Mouse (Mus musculus): ENCODE results near the gene Col13a1. TPM values are rescaled to one million over a fixed set of nuclear protein-coding genes. Genes with fewer than 3 reads are reported as not detected.

The Col13a1 gene
- polyA plus RNA-seq, 1 experiment from 2014 or later = 11.4 TPM

GRCm38 (mm10) chr10:61890294-61890693 is 88.6 kb downstream of the Col13a1 start:
- H3K9ac ChIP-seq = no peak overlapping the region
- H3K27ac ChIP-seq = no peak overlapping the region
- no peak for ATAC-seq (ENCODE audit: insufficient number of reproducible peaks, insufficient read depth, low FRiP score, low TSS enrichment, low read depth)
- no peaks in the 10 kb centered on the region for H3K27me3 ChIP-seq
- H3K4me2 ChIP-seq = no peak overlapping the region
- 93% methylated on average over 10 of the region's 10 CpGs for WGBS
- no peaks in the 10 kb centered on the region for H3K9me3 ChIP-seq
- H3K36me3 ChIP-seq = no peaks in the 10 kb centered on the region
- H3K4me3 ChIP-seq = no peak overlapping the region
- H3K4me1 ChIP-seq = peaks cover 36% of the 10 kb centered on the region

- Histone ChIP-seq H3K9ac (no peak overlapping the region), H3K9me3 (no peaks in the 10 kb centered on the region), H3K27me3 (peaks cover 6% of the 10 kb centered on the region; the same call in 1 of the 2 replicates), H3K4me2 (no peak overlapping the region), H3K4me3 (no peak overlapping the region), H3K4me1 (peaks cover 19% of the 10 kb centered on the region), H3K36me3 (no peaks in the 10 kb centered on the region), H3K27ac (no peak overlapping the region)
- no peak for ATAC-seq (ENCODE audit: insufficient number of reproducible peaks, insufficient read depth, low FRiP score, low TSS enrichment, low read depth)
- WGBS = 11% methylated on average over 4 of the region's 4 CpGs
Measured at GRCm38 (mm10) chr10:61879427-61879826, 99.5 kb downstream of the Col13a1 start.

GRCm38 (mm10) chr10:61877787-61878186 is 101.1 kb downstream of the Col13a1 start:
- no peak overlapping the region for H3K9ac ChIP-seq
- H3K9me3 ChIP-seq = no peaks in the 10 kb centered on the region
- peak; percentile 35; the same call in 1 of the 2 replicates for ATAC-seq (ENCODE audit: insufficient number of reproducible peaks, insufficient read depth, low FRiP score, low TSS enrichment, low read depth)
- 5% methylated on average over 6 of the region's 6 CpGs for WGBS
- no peak overlapping the region for H3K4me3 ChIP-seq
- H3K4me1 ChIP-seq = peaks cover 19% of the 10 kb centered on the region
- H3K27ac ChIP-seq = no peak overlapping the region
- peak overlapping the region; percentile 27 for H3K4me2 ChIP-seq
- H3K27me3 ChIP-seq = peaks cover 6% of the 10 kb centered on the region; the same call in 1 of the 2 replicates
- no peaks in the 10 kb centered on the region for H3K36me3 ChIP-seq

- 75% methylated on average over 3 of the region's 3 CpGs for WGBS
- no peaks in the 10 kb centered on the region for H3K9me3 ChIP-seq
- H3K9ac ChIP-seq = no peak overlapping the region
- H3K4me1 ChIP-seq = peaks cover 16% of the 10 kb centered on the region
- H3K4me3 ChIP-seq = no peak overlapping the region
- 0 out of 2 replicates have a peak, but pooled peaks cover 3% of the 10 kb centered on the region for H3K36me3 ChIP-seq
- no peaks in the 10 kb centered on the region for H3K27me3 ChIP-seq
- no peak overlapping the region for H3K27ac ChIP-seq
- H3K4me2 ChIP-seq = no peak overlapping the region
- ATAC-seq (ENCODE audit: insufficient number of reproducible peaks, insufficient read depth, low FRiP score, low TSS enrichment, low read depth) = no peak
Measured at GRCm38 (mm10) chr10:61869796-61870195, 109.1 kb downstream of the Col13a1 start.

GRCm38 (mm10) chr10:61866045-61866580 is 112.8 kb downstream of the Col13a1 start:
- 26% methylated on average over 11 of the region's 11 CpGs for WGBS
- peak; percentile 21; the same call in 1 of the 2 replicates for ATAC-seq (ENCODE audit: insufficient number of reproducible peaks, insufficient read depth, low FRiP score, low TSS enrichment, low read depth)

GRCm38 (mm10) chr10:61859451-61859850 is 119.5 kb downstream of the Col13a1 start:
- Histone ChIP-seq H3K9me3 (peaks cover 18% of the 10 kb centered on the region), H3K4me1 (no peaks in the 10 kb centered on the region), H3K4me2 (no peak overlapping the region), H3K36me3 (peaks cover 23% of the 10 kb centered on the region), H3K9ac (no peak overlapping the region), H3K27ac (peak overlapping the region; percentile 23; the same call in 1 of the 2 replicates), H3K4me3 (no peak overlapping the region), H3K27me3 (no peaks in the 10 kb centered on the region)
- 73% methylated on average over 2 of the region's 2 CpGs for WGBS
- no peak for ATAC-seq (ENCODE audit: insufficient number of reproducible peaks, insufficient read depth, low FRiP score, low TSS enrichment, low read depth)

More at GRCm38 (mm10) chr10:61866045-61866580, 112.8 kb downstream of the Col13a1 start:
- Histone ChIP-seq H3K9ac (0 out of 2 replicates have a peak overlapping the region, but pooled peaks have one; percentile 6), H3K4me2 (peak overlapping the region; percentile 21; the same call in 1 of the 2 replicates), H3K36me3 (peaks cover 30% of the 10 kb centered on the region), H3K27ac (peak overlapping the region; percentile 66), H3K4me3 (no peak overlapping the region), H3K4me1 (peaks cover 16% of the 10 kb centered on the region), H3K27me3 (no peaks in the 10 kb centered on the region), H3K9me3 (peaks cover 20% of the 10 kb centered on the region)

GRCm38 (mm10) chr10:61855139-61855675 is 123.7 kb downstream of the Col13a1 start:
- Histone ChIP-seq H3K4me1 (no peaks in the 10 kb centered on the region), H3K9ac (no peak overlapping the region), H3K4me3 (no peak overlapping the region), H3K27me3 (no peaks in the 10 kb centered on the region), H3K36me3 (no peaks in the 10 kb centered on the region), H3K4me2 (no peak overlapping the region), H3K9me3 (no peaks in the 10 kb centered on the region), H3K27ac (no peak overlapping the region)
- 72% methylated on average over 8 of the region's 8 CpGs for WGBS
- ATAC-seq (ENCODE audit: insufficient number of reproducible peaks, insufficient read depth, low FRiP score, low TSS enrichment, low read depth) = no peak

- Histone ChIP-seq H3K36me3 (no peaks in the 10 kb centered on the region), H3K27ac (no peak overlapping the region), H3K4me2 (no peak overlapping the region), H3K27me3 (no peaks in the 10 kb centered on the region), H3K9ac (no peak overlapping the region), H3K9me3 (no peaks in the 10 kb centered on the region), H3K4me1 (no peaks in the 10 kb centered on the region), H3K4me3 (no peak overlapping the region)
- no peak for ATAC-seq (ENCODE audit: insufficient number of reproducible peaks, insufficient read depth, low FRiP score, low TSS enrichment, low read depth)
- 82% methylated on average over 8 of the region's 8 CpGs for WGBS
Measured at GRCm38 (mm10) chr10:61852824-61853223, 126.1 kb downstream of the Col13a1 start.

- no peak overlapping the region for H3K4me3 ChIP-seq
- H3K4me1 ChIP-seq = no peaks in the 10 kb centered on the region; the same call in 1 of the 2 replicates
- no peaks in the 10 kb centered on the region for H3K27me3 ChIP-seq
- WGBS = 59% methylated on average over 6 of the region's 6 CpGs
- ATAC-seq (ENCODE audit: insufficient number of reproducible peaks, insufficient read depth, low FRiP score, low TSS enrichment, low read depth) = no peak
- no peak overlapping the region for H3K9ac ChIP-seq
- no peak overlapping the region for H3K4me2 ChIP-seq
- peak overlapping the region; percentile 9; the same call in 1 of the 2 replicates for H3K27ac ChIP-seq
- no peaks in the 10 kb centered on the region for H3K36me3 ChIP-seq
- H3K9me3 ChIP-seq = no peaks in the 10 kb centered on the region
Measured at GRCm38 (mm10) chr10:61848553-61848952, 130.4 kb downstream of the Col13a1 start.

GRCm38 (mm10) chr10:61845476-61845875 is 133.4 kb downstream of the Col13a1 start:
- no peaks in the 10 kb centered on the region for H3K36me3 ChIP-seq
- no peak overlapping the region for H3K4me2 ChIP-seq
- H3K9me3 ChIP-seq = no peaks in the 10 kb centered on the region
- no peak overlapping the region for H3K4me3 ChIP-seq
- no peaks in the 10 kb centered on the region for H3K27me3 ChIP-seq
- H3K27ac ChIP-seq = no peak overlapping the region
- H3K4me1 ChIP-seq = peaks cover 10% of the 10 kb centered on the region
- ATAC-seq (ENCODE audit: insufficient number of reproducible peaks, insufficient read depth, low FRiP score, low TSS enrichment, low read depth) = no peak
- no peak overlapping the region for H3K9ac ChIP-seq
- 77% methylated on average over 4 of the region's 4 CpGs for WGBS

GRCm38 (mm10) chr10:61844475-61844874 is 134.4 kb downstream of the Col13a1 start:
- no peak overlapping the region for H3K4me2 ChIP-seq
- no peaks in the 10 kb centered on the region for H3K9me3 ChIP-seq
- no peaks in the 10 kb centered on the region; the same call in 1 of the 2 replicates for H3K27me3 ChIP-seq
- no peak overlapping the region for H3K4me3 ChIP-seq
- no peaks in the 10 kb centered on the region for H3K36me3 ChIP-seq
- no peak overlapping the region for H3K9ac ChIP-seq
- H3K27ac ChIP-seq = no peak overlapping the region
- H3K4me1 ChIP-seq = peaks cover 15% of the 10 kb centered on the region
- WGBS = 77% methylated on average over 7 of the region's 7 CpGs
- ATAC-seq (ENCODE audit: insufficient number of reproducible peaks, insufficient read depth, low FRiP score, low TSS enrichment, low read depth) = no peak

- WGBS = 89% methylated on average over 12 of the region's 12 CpGs
- no peaks in the 10 kb centered on the region; the same call in 1 of the 2 replicates for H3K27me3 ChIP-seq
- no peak for ATAC-seq (ENCODE audit: insufficient number of reproducible peaks, insufficient read depth, low FRiP score, low TSS enrichment, low read depth)
- no peak overlapping the region for H3K27ac ChIP-seq
- no peak overlapping the region for H3K4me2 ChIP-seq
- H3K9me3 ChIP-seq = no peaks in the 10 kb centered on the region
- no peaks in the 10 kb centered on the region for H3K36me3 ChIP-seq
- H3K9ac ChIP-seq = no peak overlapping the region
- no peak overlapping the region for H3K4me3 ChIP-seq
- peaks cover 26% of the 10 kb centered on the region for H3K4me1 ChIP-seq
Measured at GRCm38 (mm10) chr10:61842261-61842660, 136.6 kb downstream of the Col13a1 start.

Measured in embryonic facial prominence, embryonic 13.5 days (tissue).